Mouse (Mus musculus) hindlimb bud, embryonic 11.5 days (tissue): ENCODE data around the gene Gm17617.
A peak's percentile ranks its signal among the peaks of the same experiment; 100 is the strongest.

Experiments used
- DNase-seq: peaks from one replicate; pipeline ENCODE4 v3.0.0-alpha.2; 2012; ENCODE audit warnings: low read depth, low spot score; ENCODE audit errors: extremely low spot score

The Gm17617 gene

GRCm38 (mm10) chr13:55133448-55133847 lies at the start of gene Gm17617:
TSS of gene Gm17617 (minus strand) at chr13:55133548.
- DNase-seq: no peak

- no peak for DNase-seq
These were observed 49.0 kb upstream of the Gm17617 start for GRCm38 (mm10) chr13:55182173-55182894.

- no peak for DNase-seq
These were observed 48.4 kb upstream of the Gm17617 start for GRCm38 (mm10) chr13:55181786-55182172.

GRCm38 (mm10) chr13:55179591-55179990 lies 46.2 kb upstream of the Gm17617 start:
- DNase-seq: no peak

GRCm38 (mm10) chr13:55178556-55178955 lies 45.2 kb upstream of the Gm17617 start:
- DNase-seq: peak; percentile 58

GRCm38 (mm10) chr13:55177903-55178496 lies 44.7 kb upstream of the Gm17617 start:
- no peak for DNase-seq

- no peak for DNase-seq
These were observed 42.9 kb upstream of the Gm17617 start for GRCm38 (mm10) chr13:55176265-55176664.

GRCm38 (mm10) chr13:55174347-55174746 lies 41.0 kb upstream of the Gm17617 start:
- DNase-seq: no peak

- DNase-seq: no peak
These were observed 39.0 kb upstream of the Gm17617 start for GRCm38 (mm10) chr13:55172336-55172770.

- DNase-seq: no peak
These were observed 38.4 kb upstream of the Gm17617 start for GRCm38 (mm10) chr13:55171517-55172335.

GRCm38 (mm10) chr13:55168958-55169369 lies 35.6 kb upstream of the Gm17617 start:
- DNase-seq: no peak

GRCm38 (mm10) chr13:55168255-55168654 lies 34.9 kb upstream of the Gm17617 start:
- DNase-seq: no peak

GRCm38 (mm10) chr13:55167798-55168197 lies 34.5 kb upstream of the Gm17617 start:
- no peak for DNase-seq

GRCm38 (mm10) chr13:55166806-55167725 lies 33.7 kb upstream of the Gm17617 start:
- no peak for DNase-seq

- DNase-seq: no peak
These were observed 32.5 kb upstream of the Gm17617 start for GRCm38 (mm10) chr13:55165831-55166339.

GRCm38 (mm10) chr13:55163553-55163952 lies 30.2 kb upstream of the Gm17617 start:
- DNase-seq: no peak

- DNase-seq: no peak
These were observed 29.0 kb upstream of the Gm17617 start for GRCm38 (mm10) chr13:55162365-55162764.

- no peak for DNase-seq
These were observed 20.6 kb upstream of the Gm17617 start for GRCm38 (mm10) chr13:55153951-55154350.

GRCm38 (mm10) chr13:55152621-55153415 lies 19.5 kb upstream of the Gm17617 start, which contains the start of gene Fgfr4:
TSS of gene Fgfr4 (plus strand) at chr13:55152640.
- DNase-seq: no peak

- no peak for DNase-seq
These were observed 6.9 kb upstream of the Gm17617 start for GRCm38 (mm10) chr13:55140271-55140670.
